Mouse (Mus musculus) WW6 (cell line): ENCODE data around the gene Trpd52l3.

Experiments used
- DNase-seq: peaks from one replicate; pipeline ENCODE4 v3.0.0-alpha.2; 2013; ENCODE audit warnings: low read depth, low spot score

Gene Trpd52l3

GRCm38 (mm10) chr19:30029894-30030635 is 26.5 kb downstream of the Trpd52l3 start, which contains the start of gene Uhrf2:
Uhrf2 (plus strand) TSS chr19:30030513.
- DNase-seq: peak; percentile 85

- DNase-seq: no peak
Measured at GRCm38 (mm10) chr19:30030636-30031467, 27.3 kb downstream of the Trpd52l3 start.

- no peak for DNase-seq
Measured at GRCm38 (mm10) chr19:30031468-30031931, 27.9 kb downstream of the Trpd52l3 start.

- DNase-seq: no peak
Measured at GRCm38 (mm10) chr19:30032206-30032605, 28.6 kb downstream of the Trpd52l3 start.

GRCm38 (mm10) chr19:30035361-30035760 is 31.8 kb downstream of the Trpd52l3 start:
- no peak for DNase-seq

GRCm38 (mm10) chr19:30043691-30044090 is 40.1 kb downstream of the Trpd52l3 start:
- no peak for DNase-seq

GRCm38 (mm10) chr19:30044630-30045029 is 41.0 kb downstream of the Trpd52l3 start:
- DNase-seq: no peak

- DNase-seq: no peak
Measured at GRCm38 (mm10) chr19:30045857-30046256, 42.3 kb downstream of the Trpd52l3 start.

- DNase-seq: no peak
Measured at GRCm38 (mm10) chr19:30050584-30050983, 47.0 kb downstream of the Trpd52l3 start.

- DNase-seq: no peak
Measured at GRCm38 (mm10) chr19:30051479-30051878, 47.9 kb downstream of the Trpd52l3 start.

GRCm38 (mm10) chr19:30054218-30054617 is 50.6 kb downstream of the Trpd52l3 start:
- DNase-seq: no peak
